Mouse (Mus musculus): ENCODE measurements around the gene Ugt2b37.
A peak's percentile ranks its signal among the peaks of the same experiment; 100 is the strongest.
"Not testable (repeated sequence)": the region's sequence is repeated elsewhere in the genome, so short reads cannot be mapped to it uniquely, and the experiment has no call there.

Gene Ugt2b37

DNA sequence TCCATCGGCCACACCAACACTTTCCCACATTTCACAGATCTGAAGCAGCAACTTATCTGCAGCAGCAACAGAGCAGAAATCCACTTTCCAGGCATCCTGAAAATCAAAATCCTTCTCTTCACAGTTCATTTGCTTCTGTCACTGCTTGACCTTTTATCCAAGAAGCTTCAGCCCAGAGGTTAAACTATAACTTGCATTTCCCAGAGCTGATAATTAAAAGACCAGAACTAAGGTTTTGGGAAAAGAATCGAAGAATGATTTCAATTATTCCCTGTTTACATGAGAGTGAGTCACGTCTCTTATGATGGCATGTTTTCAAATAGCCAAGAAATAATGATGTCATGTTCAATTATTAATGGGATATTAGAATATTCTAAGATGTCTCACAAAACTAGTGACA is at the start of gene Ugt2b37:
Ugt2b37 (minus strand) TSS at position 129 of the 400 bp plus-strand sequence.
- not testable (repeated sequence) for TF ChIP-seq GATA4 (IDR thresholded peaks at IDR 0.05; ENCODE audit: insufficient replicate concordance, low read length)

DNA sequence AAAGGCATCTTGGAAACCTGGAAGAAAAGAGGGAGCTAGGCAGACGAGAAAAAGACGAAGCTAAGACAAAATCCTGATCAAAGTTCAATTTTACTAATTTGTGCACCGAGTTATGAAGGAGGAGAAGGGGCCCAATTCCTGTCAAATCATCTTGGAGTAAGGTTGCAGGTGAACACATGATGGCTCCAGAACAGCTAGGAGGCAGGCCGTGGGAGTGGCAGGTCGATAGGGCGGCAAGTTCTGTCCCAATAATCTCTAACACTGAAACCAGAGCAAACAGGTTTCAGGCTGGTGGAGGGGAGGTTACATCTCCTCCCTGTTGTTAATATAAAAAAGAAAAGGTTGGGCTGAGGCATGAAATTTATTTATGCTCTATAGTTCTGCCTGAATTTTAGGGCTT is 21.0 kb upstream of the Ugt2b37 start:
- no peak for TF ChIP-seq GATA4 (IDR thresholded peaks at IDR 0.05; ENCODE audit: insufficient replicate concordance, low read length)

DNA sequence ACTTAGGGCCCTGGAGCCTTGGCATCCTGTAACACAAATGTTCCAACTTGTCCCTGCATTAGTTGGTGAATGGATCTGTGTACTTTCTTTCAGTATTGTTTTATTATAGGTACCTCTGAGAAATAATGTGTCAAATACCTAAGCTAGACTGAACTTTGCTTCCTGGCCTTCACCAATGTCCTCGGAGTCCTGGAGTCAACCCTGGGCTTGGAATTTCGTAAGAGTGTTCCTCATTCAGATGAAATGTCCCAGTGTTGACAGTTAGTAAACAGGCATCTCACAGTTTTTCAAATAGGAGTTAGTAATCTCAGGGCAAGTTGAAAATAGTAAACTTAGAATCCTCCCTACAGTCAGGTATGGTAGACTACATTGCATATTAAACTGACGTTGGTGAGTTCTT is 1.2 kb upstream of the Ugt2b37 start:
- no peak for TF ChIP-seq GATA4 (IDR thresholded peaks at IDR 0.05; ENCODE audit: insufficient replicate concordance, low read length)

DNA sequence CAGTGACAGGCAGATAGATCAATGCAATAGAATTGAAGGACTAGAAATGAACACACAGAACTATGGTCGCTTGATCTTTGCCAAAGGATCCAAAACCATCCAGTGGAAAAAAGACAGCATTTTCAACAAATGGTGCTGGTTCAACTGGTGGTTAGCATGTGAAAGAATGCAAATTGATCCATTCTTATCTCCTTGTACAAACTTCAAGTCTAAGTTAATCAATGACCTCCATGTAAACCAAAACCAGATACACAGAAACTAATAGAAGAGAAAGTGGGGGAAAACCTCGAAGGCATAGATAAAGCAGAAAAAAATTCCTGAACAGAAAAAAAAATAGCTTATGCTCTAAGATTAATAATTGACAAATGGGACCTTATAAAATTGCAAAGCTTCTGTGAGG is 58.2 kb downstream of the Ugt2b37 start:
- TF ChIP-seq GATA4 (IDR thresholded peaks at IDR 0.05; ENCODE audit: insufficient replicate concordance, low read length) = peak; percentile 96
